Mouse (Mus musculus) urinary bladder, postnatal 36 days (tissue): ENCODE data around the gene Osbpl5.
A peak's percentile ranks its signal among the peaks of the same experiment; 100 is the strongest.

Source experiments
- DNase-seq, 2 experiments: peaks; one replicate each; pipeline ENCODE4 v3.0.0; 2022; ENCODE audit warnings: low spot score in 2 of 2, mixed read lengths in 1 of 2

The Osbpl5 gene

GRCm38 (mm10) chr7:143755357-143756124 is 1.2 kb downstream of the Osbpl5 start:
- DNase-seq: peak in 1 of 2 experiments; percentile 22

- DNase-seq: peak; percentile 34 to 63
Measured at GRCm38 (mm10) chr7:143753990-143754715, 2.6 kb downstream of the Osbpl5 start.

GRCm38 (mm10) chr7:143752606-143753005 is 4.2 kb downstream of the Osbpl5 start:
- DNase-seq: no peak

GRCm38 (mm10) chr7:143752056-143752455 is 4.7 kb downstream of the Osbpl5 start:
- DNase-seq: no peak

GRCm38 (mm10) chr7:143751380-143751779 is 5.4 kb downstream of the Osbpl5 start:
- DNase-seq: no peak

DNA sequence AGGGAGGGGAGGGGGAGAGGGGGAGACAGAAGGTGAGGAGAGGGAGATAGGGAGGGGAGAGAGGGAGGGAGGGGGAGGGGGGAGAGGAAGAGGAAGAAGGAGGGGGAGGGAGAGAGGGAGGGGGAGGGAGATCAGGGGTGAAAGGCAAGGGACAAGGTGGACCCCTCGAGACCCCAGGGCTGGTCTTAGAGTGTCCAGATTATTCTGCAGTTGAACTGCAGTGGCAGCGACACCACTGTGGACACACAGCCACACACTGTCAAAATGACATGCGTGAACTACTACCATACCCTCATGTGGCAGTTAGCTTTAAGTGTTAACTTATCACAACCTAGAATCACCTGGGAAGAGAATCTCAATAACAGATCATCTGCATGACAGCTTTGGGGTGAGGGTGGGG is 7.7 kb downstream of the Osbpl5 start:
- DNase-seq: no peak

- peak; percentile 85 to 89 for DNase-seq
Measured at GRCm38 (mm10) chr7:143748041-143748868, 8.5 kb downstream of the Osbpl5 start.

- no peak for DNase-seq
Measured at GRCm38 (mm10) chr7:143740653-143741052, 16.1 kb downstream of the Osbpl5 start.

GRCm38 (mm10) chr7:143739511-143740461 is 17.0 kb downstream of the Osbpl5 start:
- DNase-seq: peak; percentile 82 to 90

DNA sequence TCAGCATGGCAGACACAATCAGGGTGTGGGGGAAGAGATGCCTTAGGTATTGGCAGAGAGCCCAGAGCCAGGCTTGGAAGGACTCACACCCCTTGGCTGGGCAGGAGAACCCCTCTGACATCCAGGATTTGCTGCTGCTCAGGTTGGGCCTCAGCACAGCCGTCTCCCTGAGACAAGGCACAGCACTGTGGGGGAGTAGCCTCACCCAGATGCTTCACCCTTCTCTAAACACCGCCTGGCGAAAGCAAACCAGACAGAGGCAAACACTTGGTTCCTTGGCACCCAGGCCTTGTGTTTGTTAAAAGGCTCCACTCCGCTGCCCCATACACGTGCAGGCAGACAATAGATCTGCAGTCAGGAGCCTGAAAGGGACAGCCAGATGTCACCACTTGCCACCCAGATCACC is 18.2 kb downstream of the Osbpl5 start:
- DNase-seq: peak in 1 of 2 experiments; percentile 32

DNA sequence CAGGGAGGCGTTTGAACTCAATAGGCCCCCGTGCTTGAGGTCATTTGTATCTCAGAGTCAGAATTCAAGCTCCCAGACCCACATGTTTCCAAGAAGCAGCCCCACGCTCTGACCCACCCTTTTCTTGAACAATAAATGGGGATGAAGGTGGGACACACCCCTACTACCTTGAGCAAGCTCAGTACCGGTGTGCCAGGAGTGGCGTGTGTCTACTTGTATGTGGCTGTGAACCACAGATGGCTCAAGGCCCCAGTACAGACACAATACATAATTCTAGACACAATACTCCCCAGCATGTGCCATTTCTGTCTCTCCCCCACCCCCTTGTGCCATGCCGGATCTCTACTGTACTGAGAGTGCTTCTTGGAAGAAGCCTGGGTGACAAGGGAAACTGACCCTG is 18.6 kb downstream of the Osbpl5 start:
- DNase-seq: peak in 1 of 2 experiments; percentile 31

DNA sequence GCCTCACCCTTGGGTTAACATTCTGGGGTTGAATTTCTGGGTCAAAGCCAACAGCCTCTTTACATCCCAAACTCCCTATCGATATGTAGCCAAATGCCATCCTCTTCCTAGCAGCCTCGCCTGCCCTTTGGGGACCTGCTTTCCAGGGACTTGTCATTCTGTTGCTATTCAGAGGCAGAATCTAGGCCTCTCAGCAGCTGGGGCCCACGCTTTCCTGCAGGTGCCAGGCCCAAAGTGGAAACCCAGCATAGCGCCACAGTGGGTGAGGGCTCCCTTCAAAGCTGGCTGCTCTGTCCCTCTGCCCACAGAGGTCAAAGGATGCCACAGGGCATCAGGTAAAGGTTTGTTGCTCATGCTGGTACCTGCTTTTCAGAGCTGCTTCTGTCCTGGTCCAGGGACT is 23.0 kb downstream of the Osbpl5 start:
- DNase-seq: no peak

DNA sequence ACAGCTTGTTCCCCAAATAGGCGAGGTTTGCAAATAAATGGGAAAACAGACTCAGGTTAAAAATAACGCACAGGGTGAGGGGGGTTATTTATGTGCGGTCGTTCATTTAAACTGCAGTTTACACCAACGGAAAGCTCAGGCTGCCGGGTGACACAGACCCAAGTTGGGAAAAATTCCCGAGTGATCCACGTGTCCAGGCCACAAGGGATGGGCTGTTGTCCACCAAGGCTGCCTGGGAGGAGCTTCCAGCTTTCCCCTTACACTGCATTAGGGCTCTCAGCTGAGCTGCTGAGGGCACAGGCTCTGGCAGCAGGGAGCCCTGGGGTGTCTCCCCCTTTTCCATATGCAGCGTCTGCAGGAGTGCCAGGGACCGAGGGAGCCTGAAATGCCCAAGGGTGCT is 26.9 kb downstream of the Osbpl5 start:
- peak in 1 of 2 experiments; percentile 41 for DNase-seq

DNA sequence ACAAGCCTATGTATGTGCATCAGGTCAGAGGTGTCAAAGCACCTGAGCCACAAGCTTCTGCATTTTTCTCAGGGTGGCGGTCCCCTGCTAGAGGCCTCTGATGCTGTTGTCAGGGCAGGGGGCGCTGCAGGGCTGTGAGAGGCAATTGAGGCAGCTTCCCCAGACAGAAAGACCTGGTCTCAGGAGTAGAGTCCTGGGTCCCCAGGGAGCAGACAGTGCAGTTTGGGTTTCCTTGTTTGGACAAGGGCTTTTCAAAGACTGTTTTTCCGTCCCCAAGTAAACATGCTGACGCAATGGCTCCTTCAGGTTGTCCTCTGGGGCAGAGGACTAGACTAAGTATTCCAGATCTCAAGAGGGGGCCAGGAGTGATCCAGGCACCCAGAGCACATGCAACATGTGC is 30.4 kb downstream of the Osbpl5 start:
- no peak for DNase-seq

DNA sequence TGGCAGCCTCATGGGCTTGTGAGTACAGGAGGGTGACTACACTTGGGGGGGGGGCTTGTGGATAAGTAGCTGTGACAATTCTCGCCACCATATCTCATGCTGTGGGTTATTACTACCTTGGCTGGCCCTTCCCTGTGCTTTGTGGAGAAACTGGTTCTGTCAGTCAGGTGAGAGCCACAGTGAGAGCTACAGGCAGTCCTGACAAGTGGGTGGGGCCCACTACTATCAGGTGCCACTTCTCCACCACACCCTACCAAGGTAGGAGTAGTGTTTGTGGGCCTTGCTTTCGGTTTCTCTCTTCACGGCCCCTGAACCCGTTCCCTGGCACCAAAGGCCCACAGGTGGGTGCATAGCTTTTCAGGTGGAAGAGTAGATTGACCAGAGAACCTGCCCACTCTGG is 32.9 kb downstream of the Osbpl5 start:
- DNase-seq: peak; percentile 44 to 66

DNA sequence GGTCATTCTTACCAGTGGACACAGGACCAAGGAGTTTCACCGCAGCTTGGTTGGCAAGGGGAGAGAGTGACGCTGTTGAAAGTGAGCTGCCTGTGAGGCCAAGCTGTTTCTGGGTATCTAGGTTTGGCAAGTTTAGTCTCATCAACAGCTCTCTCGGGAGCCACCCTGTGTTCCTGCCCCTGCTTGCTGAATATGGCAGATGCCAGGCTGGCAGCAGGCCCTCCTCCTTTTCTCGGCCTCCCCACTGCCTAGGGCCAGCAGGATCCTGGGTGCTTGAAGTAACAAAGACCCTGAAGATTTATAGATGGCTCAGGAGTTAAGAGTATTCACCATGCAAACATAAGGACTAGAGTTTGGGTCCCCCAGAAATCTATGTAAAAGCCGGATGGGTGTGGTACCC is 34.1 kb downstream of the Osbpl5 start:
- peak in 1 of 2 experiments; percentile 32 for DNase-seq

DNA sequence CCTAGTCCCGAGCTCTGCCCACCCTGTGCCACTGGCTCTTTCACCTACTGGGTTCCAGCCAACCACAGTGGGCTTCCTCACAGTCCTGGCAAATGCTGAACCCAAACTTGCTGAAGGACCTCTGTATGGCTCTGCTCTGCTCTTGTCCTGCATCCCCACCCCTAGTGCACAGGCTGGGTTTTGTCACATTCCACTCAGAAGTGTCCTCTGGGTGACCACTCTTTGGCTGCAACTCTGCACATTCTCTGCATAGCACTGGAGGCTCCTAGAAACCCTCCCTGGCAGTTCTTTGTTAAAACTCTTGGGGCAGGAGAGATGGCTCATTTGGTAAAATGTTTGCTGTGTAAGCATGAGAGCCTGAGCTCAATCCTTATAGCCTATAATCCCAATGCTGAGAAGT is 39.0 kb downstream of the Osbpl5 start:
- DNase-seq: no peak

DNA sequence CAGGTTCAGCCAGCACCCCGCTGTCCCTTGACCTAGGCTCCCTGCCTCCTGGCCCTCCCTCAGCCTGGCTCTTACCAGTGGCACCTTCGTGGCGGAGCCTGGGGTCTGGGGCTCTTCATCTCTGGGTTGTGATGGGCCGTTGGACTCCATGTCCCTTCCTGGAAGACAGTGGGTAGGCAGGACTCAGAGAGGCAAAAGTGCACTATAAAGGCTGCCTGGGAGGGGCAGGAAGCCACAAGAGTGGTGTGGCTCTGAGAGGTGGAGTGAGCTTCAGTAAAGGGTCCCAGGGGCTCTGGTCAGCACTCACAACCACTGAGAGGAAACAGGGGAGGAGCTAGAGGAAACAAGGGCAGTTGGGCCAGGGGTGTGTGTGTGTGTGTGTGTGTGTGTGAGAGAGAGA is 43.4 kb downstream of the Osbpl5 start:
- DNase-seq: no peak

DNA sequence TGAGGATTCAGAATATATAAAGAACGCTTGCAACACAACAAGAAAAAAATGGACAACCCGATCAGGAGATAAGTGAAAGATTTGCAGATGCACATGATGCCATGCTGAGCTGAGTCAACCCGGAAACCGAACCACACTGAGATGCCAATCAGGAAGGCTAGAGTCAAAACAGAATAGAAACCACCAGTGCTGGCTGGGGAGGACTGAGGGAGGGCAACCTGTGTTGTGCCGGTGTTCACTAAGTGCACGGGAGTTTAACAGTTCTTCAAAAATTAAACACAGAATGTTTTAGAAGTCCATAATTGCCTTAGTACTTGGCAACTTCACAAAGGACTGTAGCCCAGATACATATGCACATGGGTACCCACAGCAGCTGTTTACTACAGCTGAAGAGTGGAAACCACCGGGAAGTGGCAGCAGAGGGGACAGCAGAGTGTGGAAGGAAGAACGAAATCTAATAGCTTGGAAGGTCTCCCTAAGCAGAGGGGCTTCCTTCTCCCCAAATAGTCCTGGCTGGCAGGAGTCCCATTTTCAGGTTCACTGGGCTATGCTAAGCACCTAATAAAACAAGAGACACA is 43.9 kb downstream of the Osbpl5 start:
- no peak for DNase-seq

- DNase-seq: peak in 1 of 2 experiments; percentile 13
Measured at GRCm38 (mm10) chr7:143712023-143712422, 44.8 kb downstream of the Osbpl5 start.

- DNase-seq: no peak
Measured at GRCm38 (mm10) chr7:143711381-143711780, 45.4 kb downstream of the Osbpl5 start.
